Mouse (Mus musculus) forebrain, embryonic 16.5 days (tissue): ENCODE data around the gene Fance. TPM values are rescaled to one million over a fixed set of nuclear protein-coding genes. Genes with fewer than 3 reads are reported as not detected.

Experiments
- ATAC-seq: fragments of 200-750 bp; cut with Nextera tagmentation; 2 replicates; pipeline ENCODE4 v1.8.0; 2017; ENCODE audit warnings: mild to moderate bottlenecking, moderate library complexity
- H3K27ac ChIP-seq: fragments of 300-500 bp; sonication (generic); 2 replicates; pipeline ENCODE4 v1.5.1; 2014; ENCODE audit warnings: low read length, control low read depth
- H3K27me3 ChIP-seq: fragments of 300-500 bp; sonication (generic); replicated peaks from 2 replicates; pipeline ENCODE4 v1.6.1; 2014; ENCODE audit warnings: low read length; ENCODE audit not compliant: control insufficient read depth, insufficient read depth
- H3K36me3 ChIP-seq: fragments of 300-500 bp; sonication (generic); 2 replicates; pipeline ENCODE4 v1.6.1; 2014; ENCODE audit not compliant: control insufficient read depth, insufficient read depth
- H3K4me1 ChIP-seq: fragments of 300-500 bp; sonication (generic); replicated peaks from 2 replicates; pipeline ENCODE4 v1.6.1; 2014; ENCODE audit warnings: low read length; ENCODE audit not compliant: control insufficient read depth, insufficient read depth
- H3K4me2 ChIP-seq: fragments of 300-500 bp; sonication (generic); 2 replicates; pipeline ENCODE4 v1.6.1; 2014; ENCODE audit warnings: mild to moderate bottlenecking, low read length, control low read depth
- H3K4me3 ChIP-seq: fragments of 300-500 bp; sonication (generic); replicated peaks from 2 replicates; pipeline ENCODE4 v1.5.1; 2014; ENCODE audit warnings: mild to moderate bottlenecking, low read length, control low read depth
- H3K9ac ChIP-seq: fragments of 300-500 bp; sonication (generic); replicated peaks from 2 replicates; pipeline ENCODE4 v1.6.1; 2014; ENCODE audit warnings: low read depth, low read length, control low read depth
- H3K9me3 ChIP-seq: fragments of 300-500 bp; sonication (generic); 2 replicates; pipeline ENCODE4 v1.6.1; 2016; ENCODE audit warnings: low read length; ENCODE audit not compliant: control insufficient read depth
- WGBS: fragments of 180-500 bp; shearing (Covaris S2); extraction: QIAGEN DNeasy Blood & Tissue Kit; methylation state at CpG from one replicate; pipeline ENCODE4 v1.1.7; 2014; 5-methylcytosine and 5-hydroxymethylcytosine counted together
- polyA plus RNA-seq: library from polyadenylated mRNA; unstranded; fragments of >200 nt; fragmentation: Nextera tagmentation; extraction: Ambion mirVana; gene quantifications from 2 replicates; pipeline ENCODE4 v1.2.1, GENCODE M21; 2015

Gene Fance
- 20.9 and 25.0 TPM in 2 replicates for polyA plus RNA-seq

DNA sequence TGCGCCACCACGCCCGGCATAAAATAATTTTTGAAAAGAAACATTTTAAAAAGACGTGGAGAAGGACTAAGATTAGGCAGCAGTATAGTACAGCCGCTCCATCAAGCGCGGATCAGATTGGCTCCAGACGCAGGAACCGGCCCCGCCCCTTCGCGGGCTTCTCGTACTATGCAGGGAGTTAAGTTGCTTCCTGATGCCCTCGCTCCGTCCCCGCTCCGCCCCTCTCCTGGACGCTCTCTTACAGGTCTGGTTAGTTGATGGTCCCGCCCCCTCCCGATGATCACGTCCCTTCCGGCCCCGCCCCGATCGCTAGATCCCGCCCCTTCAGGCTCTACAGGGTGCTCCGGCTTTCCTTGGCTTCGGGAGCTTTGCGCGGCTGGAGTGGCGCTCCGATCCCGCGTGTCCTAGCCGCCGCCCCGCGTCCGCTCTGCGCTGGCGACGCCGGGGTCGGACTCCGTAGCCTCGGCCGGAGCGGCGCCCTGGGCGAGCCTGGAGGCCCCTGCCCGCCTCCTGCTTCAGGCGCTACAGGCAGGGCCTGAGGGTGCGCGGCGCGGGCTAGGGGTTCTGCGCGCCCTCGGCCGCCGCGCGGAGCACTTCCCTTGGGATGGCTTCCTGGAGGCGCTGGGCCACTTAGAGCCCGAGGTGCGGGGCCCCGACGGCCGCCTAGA, at the start of gene Fance:
Gene Fance, plus strand, starts transcription at position 308 of the 668 bp plus-strand sequence.
- Histone ChIP-seq H3K9ac (peak within 1 kb of the TSS; percentile 84), H3K9me3 (no peaks in the 10 kb centered on the region), H3K4me1 (peaks cover 19% of the 10 kb centered on the region), H3K4me3 (peak within 1 kb of the TSS; percentile 81), H3K4me2 (peak within 1 kb of the TSS; percentile 54), H3K27me3 (no peaks in the 10 kb centered on the region), H3K27ac (peak within 1 kb of the TSS; percentile 89), H3K36me3 (0 out of 2 replicates have a peak, but pooled peaks cover 2% of the 10 kb centered on the region)
- peak; percentile 98 for ATAC-seq
- under 1% methylated on average over 68 of the region's 69 CpGs for whole genome bisulfite sequencing

GRCm38 (mm10) chr17:28267251-28267650, 46.1 kb upstream of the Fance start:
- Histone ChIP-seq H3K9ac (no peak overlapping the region), H3K4me2 (no peak overlapping the region), H3K27ac (no peak overlapping the region), H3K9me3 (no peaks in the 10 kb centered on the region), H3K4me3 (no peak overlapping the region), H3K27me3 (no peaks in the 10 kb centered on the region), H3K4me1 (no peaks in the 10 kb centered on the region), H3K36me3 (no peaks in the 10 kb centered on the region)
- ATAC-seq, result no peak
- 87% methylated on average over 5 of the region's 5 CpGs for WGBS

- ATAC-seq, result no peak
- no peak overlapping the region for H3K4me3 ChIP-seq
- H3K36me3 ChIP-seq, result no peaks in the 10 kb centered on the region
- H3K9me3 ChIP-seq, result no peaks in the 10 kb centered on the region
- no peak overlapping the region for H3K27ac ChIP-seq
- no peak overlapping the region for H3K9ac ChIP-seq
- no peaks in the 10 kb centered on the region for H3K4me1 ChIP-seq
- 90% methylated on average over 13 of the region's 13 CpGs for WGBS
- H3K4me2 ChIP-seq, result no peak overlapping the region
- H3K27me3 ChIP-seq, result no peaks in the 10 kb centered on the region
Observed at GRCm38 (mm10) chr17:28270165-28270564, 43.2 kb upstream of the Fance start.

- no peak for ATAC-seq
Observed at GRCm38 (mm10) chr17:28271537-28272266, 41.6 kb upstream of the Fance start.

DNA sequence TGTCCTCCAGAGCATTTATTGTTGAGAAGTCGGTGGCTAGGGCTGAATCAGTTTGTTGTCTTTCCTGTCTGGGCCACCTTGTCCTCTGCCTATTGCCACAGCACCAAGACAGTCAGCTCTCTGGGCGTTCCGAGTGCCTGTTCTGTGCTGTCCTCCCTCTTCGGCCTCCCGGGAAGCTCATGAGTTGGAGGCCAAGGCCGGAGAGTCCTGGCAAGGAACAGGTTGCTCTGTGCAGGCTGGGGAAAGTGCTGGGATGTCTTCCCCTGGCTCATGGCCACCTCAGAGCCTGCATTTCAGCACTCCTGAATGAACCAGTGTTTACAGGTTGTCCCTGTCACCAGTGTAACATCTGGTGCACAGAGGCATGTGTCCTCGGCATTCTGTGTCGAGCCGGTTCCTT, 41.0 kb upstream of the Fance start:
- H3K4me2 ChIP-seq, result no peak overlapping the region
- no peak overlapping the region for H3K27ac ChIP-seq
- H3K36me3 ChIP-seq, result no peaks in the 10 kb centered on the region
- WGBS, result 92% methylated on average over 9 of the region's 9 CpGs
- no peak overlapping the region for H3K9ac ChIP-seq
- H3K4me1 ChIP-seq, result no peaks in the 10 kb centered on the region
- H3K4me3 ChIP-seq, result no peak overlapping the region
- ATAC-seq, result no peak
- no peaks in the 10 kb centered on the region for H3K9me3 ChIP-seq
- H3K27me3 ChIP-seq, result no peaks in the 10 kb centered on the region

More at GRCm38 (mm10) chr17:28271537-28272266, 41.6 kb upstream of the Fance start:
- 88% methylated on average over 12 of the region's 12 CpGs for WGBS
- Histone ChIP-seq H3K9ac (no peak overlapping the region), H3K4me1 (no peaks in the 10 kb centered on the region), H3K27me3 (no peaks in the 10 kb centered on the region), H3K4me2 (no peak overlapping the region), H3K27ac (no peak overlapping the region), H3K36me3 (no peaks in the 10 kb centered on the region), H3K4me3 (no peak overlapping the region), H3K9me3 (no peaks in the 10 kb centered on the region)

- Histone ChIP-seq H3K27me3 (no peaks in the 10 kb centered on the region), H3K4me3 (no peak overlapping the region), H3K9me3 (no peaks in the 10 kb centered on the region), H3K9ac (no peak overlapping the region), H3K36me3 (no peaks in the 10 kb centered on the region), H3K4me1 (no peaks in the 10 kb centered on the region), H3K4me2 (no peak overlapping the region), H3K27ac (no peak overlapping the region)
- WGBS, result 86% methylated on average over 6 of the region's 6 CpGs
- no peak for ATAC-seq
Observed at GRCm38 (mm10) chr17:28272837-28273236, 40.5 kb upstream of the Fance start.

- H3K27ac ChIP-seq, result no peak overlapping the region
- H3K4me3 ChIP-seq, result no peak overlapping the region
- no peak overlapping the region for H3K4me2 ChIP-seq
- no peak overlapping the region for H3K9ac ChIP-seq
- no peaks in the 10 kb centered on the region for H3K4me1 ChIP-seq
- no peaks in the 10 kb centered on the region for H3K9me3 ChIP-seq
- no peaks in the 10 kb centered on the region for H3K27me3 ChIP-seq
- H3K36me3 ChIP-seq, result no peaks in the 10 kb centered on the region
- no peak for ATAC-seq
- 74% methylated on average over 3 of the region's 3 CpGs for WGBS
Observed at GRCm38 (mm10) chr17:28274739-28275138, 38.6 kb upstream of the Fance start.

DNA sequence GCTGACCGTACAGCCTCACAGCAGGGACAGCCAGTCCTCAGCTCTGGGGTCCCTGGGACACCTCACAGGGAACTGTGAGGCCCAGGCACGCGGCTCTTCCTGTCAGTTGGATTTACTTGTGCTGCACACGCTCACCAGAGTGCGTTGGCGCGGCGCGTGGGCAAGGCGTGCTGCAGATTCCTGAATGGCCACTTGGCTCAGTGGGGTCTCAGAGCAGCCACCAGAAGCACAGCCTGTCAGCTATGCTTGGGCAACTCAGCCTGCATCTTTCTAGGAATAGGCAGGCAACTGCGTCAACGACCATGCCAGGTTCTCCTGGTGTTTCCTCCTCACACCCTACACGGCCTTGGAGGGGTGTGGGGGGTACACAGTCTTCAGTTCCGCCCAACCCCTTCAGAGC, 36.1 kb upstream of the Fance start:
- Histone ChIP-seq H3K9ac (no peak overlapping the region), H3K4me2 (no peak overlapping the region), H3K4me1 (no peaks in the 10 kb centered on the region), H3K27ac (no peak overlapping the region), H3K36me3 (no peaks in the 10 kb centered on the region), H3K9me3 (no peaks in the 10 kb centered on the region), H3K27me3 (no peaks in the 10 kb centered on the region), H3K4me3 (no peak overlapping the region)
- no peak for ATAC-seq
- WGBS, result 83% methylated on average over 14 of the region's 14 CpGs

GRCm38 (mm10) chr17:28277721-28278120, 35.6 kb upstream of the Fance start:
- no peaks in the 10 kb centered on the region for H3K27me3 ChIP-seq
- 79% methylated on average over 10 of the region's 10 CpGs for WGBS
- H3K27ac ChIP-seq, result no peak overlapping the region
- H3K4me3 ChIP-seq, result no peak overlapping the region
- H3K36me3 ChIP-seq, result no peaks in the 10 kb centered on the region
- H3K4me2 ChIP-seq, result no peak overlapping the region
- ATAC-seq, result no peak
- no peak overlapping the region for H3K9ac ChIP-seq
- H3K4me1 ChIP-seq, result no peaks in the 10 kb centered on the region
- no peaks in the 10 kb centered on the region for H3K9me3 ChIP-seq
